Mouse (Mus musculus) CD4-positive, CD25-positive, alpha-beta regulatory T cell, adult 2 months (primary cell): ENCODE measurements at regions not wholly inside any gene's neighbourhood (a gene's known extent, or its start where the extent isn't known, plus 50 kb on each side); places are given as distances from the start of the nearest gene placed in this dataset.

Source experiments
- DNase-seq: peaks from one replicate; pipeline ENCODE4 v3.0.0-alpha.2; 2012; ENCODE audit warnings: low read depth, low spot score

DNA sequence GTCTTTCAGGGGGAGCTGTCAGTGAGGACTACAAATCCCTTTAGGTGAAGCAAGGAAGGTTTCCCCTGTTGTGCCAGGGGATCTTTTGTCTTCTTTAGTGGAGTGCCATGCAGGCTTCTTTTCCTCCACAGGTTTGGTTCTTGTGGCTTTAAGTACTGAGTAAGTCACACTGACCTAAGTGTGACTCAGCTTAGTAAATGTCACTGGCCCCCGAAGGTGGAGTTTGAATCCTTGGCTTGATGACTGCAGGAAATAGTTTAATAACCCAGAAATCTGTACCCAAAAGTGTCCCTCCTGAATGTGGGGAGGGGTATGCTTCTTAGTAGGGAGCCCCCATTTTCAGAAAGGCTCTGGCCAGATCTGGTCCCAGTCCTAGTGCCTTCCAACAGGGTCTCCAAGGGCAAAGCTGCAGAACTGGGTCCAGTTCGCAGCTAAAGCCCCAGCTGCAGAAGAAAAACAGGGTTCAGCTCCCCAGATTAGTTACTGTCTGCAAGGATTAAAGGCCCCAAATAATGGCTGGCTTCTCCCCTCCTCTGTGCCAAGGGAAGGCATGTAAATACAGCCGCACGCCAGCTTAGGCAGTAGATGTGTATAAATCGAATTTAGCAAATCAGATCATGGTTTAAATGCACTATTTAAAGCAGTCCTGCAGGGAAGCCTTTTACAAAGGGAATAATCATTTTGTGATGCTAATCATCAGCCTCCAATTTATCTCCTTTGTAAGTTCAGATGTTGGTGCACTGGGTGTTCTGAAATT, 51.6 kb upstream of the Polg start:
- no peak for DNase-seq

DNA sequence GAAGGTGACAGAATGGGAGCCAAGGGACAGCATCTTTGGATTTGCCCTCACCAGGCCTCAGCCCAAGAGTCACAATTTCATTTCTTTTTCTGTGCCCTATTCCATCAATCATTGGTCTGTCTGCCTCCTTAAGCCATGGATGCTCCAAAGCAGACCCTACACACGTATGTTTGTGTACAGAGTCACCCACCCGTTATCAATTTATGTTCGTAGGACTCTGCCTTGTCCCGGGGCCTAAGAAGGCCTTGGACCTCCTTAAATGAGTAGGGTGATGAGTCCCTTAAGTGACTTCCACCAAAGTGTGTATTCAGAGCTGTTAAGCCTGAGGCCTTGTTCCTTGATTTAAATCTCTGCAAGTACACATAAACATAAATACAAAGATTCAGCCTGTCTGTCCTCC, 50.1 kb upstream of the Polg start:
- DNase-seq: no peak
